Mouse (Mus musculus) G1E (cell line): ENCODE measurements at regions not wholly inside any gene's neighbourhood (a gene's known extent, or its start where the extent isn't known, plus 50 kb on each side); places are given as distances from the start of the nearest gene placed in this dataset.

Experiments
- ATAC-seq: 2 replicates; pipeline ENCODE4 v1.8.0; 2016; ENCODE audit warnings: mild to moderate bottlenecking; ENCODE audit not compliant: insufficient number of reproducible peaks, poor library complexity, low FRiP score, severe bottlenecking; ENCODE audit errors: extremely low read depth
- DNase-seq: peaks from one replicate; pipeline ENCODE4 v3.0.0; 2012; ENCODE audit warnings: low spot score
- H3K27me3 ChIP-seq: 2 replicates; pipeline ENCODE4 v1.6.1; 2012; ENCODE audit warnings: mild to moderate bottlenecking, low read length, inconsistent platforms; ENCODE audit not compliant: insufficient read depth
- H3K36me3 ChIP-seq: replicated peaks from 2 replicates; pipeline ENCODE3; 2012; ENCODE audit warnings: mild to moderate bottlenecking, inconsistent platforms
- H3K4me1 ChIP-seq: 2 replicates; pipeline ENCODE4 v1.6.1; 2012; ENCODE audit warnings: low read depth, low read length, inconsistent platforms, mixed read lengths; ENCODE audit not compliant: insufficient read depth
- H3K4me3 ChIP-seq: 2 replicates; pipeline ENCODE4 v1.5.1; 2012; ENCODE audit warnings: low read depth, mild to moderate bottlenecking, inconsistent platforms, low read length, moderate library complexity, mixed read lengths
- H3K9me3 ChIP-seq: replicated peaks from 2 replicates; pipeline ENCODE4 v1.6.1; 2012; ENCODE audit warnings: inconsistent platforms
- CTCF ChIP-seq: IDR thresholded peaks from 2 replicates; pipeline ENCODE4 v1.5.1; 2012; ENCODE audit warnings: low read depth, low read length, inconsistent platforms, mixed read lengths
- GATA1 ChIP-seq: IDR thresholded peaks from 2 replicates; pipeline ENCODE4 v1.6.1; 2012; ENCODE audit warnings: borderline replicate concordance, low read length, inconsistent platforms, mixed read lengths
- GATA2 ChIP-seq: IDR thresholded peaks from 2 replicates; pipeline ENCODE4 v1.6.1; 2012; ENCODE audit warnings: low read depth, low read length, inconsistent platforms, borderline replicate concordance
- POLR2AphosphoS5 ChIP-seq: IDR thresholded peaks from 2 replicates; pipeline ENCODE4 v1.6.1; 2012; ENCODE audit warnings: low read depth, low read length, inconsistent platforms; ENCODE audit not compliant: insufficient replicate concordance
- TAL1 ChIP-seq: conservative IDR thresholded peaks from 2 replicates; pipeline ENCODE4 v1.6.1; 2012; ENCODE audit warnings: low read depth, low read length, inconsistent platforms, mixed read lengths

DNA sequence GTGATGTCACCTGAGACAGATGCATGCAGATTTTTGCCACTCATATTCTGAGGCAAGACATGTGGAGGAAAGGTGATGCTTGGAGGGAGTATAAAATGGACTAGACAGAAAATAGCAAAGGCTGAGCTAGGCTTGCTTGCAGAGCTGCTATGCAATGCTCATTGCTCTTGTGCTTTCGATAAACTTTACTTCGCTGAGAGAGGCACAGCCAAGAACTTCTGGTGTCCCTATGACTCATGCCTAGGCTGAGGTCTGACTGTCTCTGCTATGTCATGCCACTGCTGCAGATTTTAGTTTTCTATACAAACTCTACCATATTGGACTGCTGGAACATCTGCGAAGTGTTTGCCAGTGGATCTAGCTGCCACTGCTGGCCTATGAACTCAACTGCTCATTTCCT is 687.5 kb upstream of the Pou3f3 start:
- Histone ChIP-seq H3K4me3 (no peak overlapping the region), H3K27me3 (no peaks in the 10 kb centered on the region), H3K36me3 (no peaks in the 10 kb centered on the region), H3K4me1 (no peaks in the 10 kb centered on the region), H3K9me3 (peaks cover 11% of the 10 kb centered on the region)
- DNase-seq (no peak), ATAC-seq (no peak)
- TF ChIP-seq TAL1 (no peak), GATA2 (no peak), CTCF (no peak), GATA1 (no peak), POLR2AphosphoS5 (no peak)

DNA sequence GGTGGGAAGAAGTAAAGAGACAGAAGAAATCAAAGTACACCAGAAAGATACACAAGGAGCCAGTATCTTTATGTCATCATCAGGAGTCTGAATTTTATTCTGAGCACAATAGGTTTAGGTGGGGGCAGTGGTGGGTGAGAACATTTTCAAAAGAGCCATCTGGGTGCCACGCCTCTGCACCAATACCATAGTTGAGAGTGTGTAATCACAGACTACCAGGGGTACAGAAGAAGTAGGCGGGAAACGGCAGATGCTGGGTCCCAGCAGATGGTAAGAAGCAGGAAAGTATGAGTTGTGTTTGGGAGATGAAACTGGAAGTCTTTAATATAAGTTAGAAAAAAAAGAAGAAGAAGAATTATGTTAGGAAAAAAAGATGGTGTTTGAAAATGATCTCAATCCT is 682.7 kb upstream of the Pou3f3 start:
- H3K36me3 ChIP-seq: no peaks in the 10 kb centered on the region
- H3K4me3 ChIP-seq: no peak overlapping the region
- ATAC-seq: no peak
- H3K27me3 ChIP-seq: no peaks in the 10 kb centered on the region
- H3K9me3 ChIP-seq: peaks cover 16% of the 10 kb centered on the region
- TF ChIP-seq CTCF (no peak), GATA2 (no peak), GATA1 (no peak), POLR2AphosphoS5 (no peak), TAL1 (no peak)
- DNase-seq: no peak
- no peaks in the 10 kb centered on the region for H3K4me1 ChIP-seq

DNA sequence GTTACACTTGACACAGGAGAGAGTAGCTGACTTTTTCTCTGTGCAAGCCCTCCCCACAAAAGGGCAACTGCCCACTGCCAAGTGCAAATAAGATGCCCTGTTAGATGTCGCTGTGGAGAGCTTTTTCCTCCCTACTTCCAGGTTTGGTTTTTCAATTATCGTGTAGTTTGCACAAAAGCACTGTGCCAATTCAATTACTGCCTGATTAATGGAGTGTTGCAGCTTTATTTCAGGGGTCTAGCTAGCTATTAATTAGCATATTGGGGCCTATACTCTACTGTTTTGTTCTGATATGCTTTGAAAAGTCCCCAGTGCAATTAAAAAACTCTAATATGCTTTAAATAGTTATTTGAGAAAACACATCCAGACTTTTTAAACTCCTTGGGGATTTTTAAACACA is 676.6 kb upstream of the Pou3f3 start:
- H3K27me3 ChIP-seq: no peaks in the 10 kb centered on the region
- H3K4me1 ChIP-seq: no peaks in the 10 kb centered on the region
- no peaks in the 10 kb centered on the region for H3K36me3 ChIP-seq
- no peak overlapping the region for H3K4me3 ChIP-seq
- H3K9me3 ChIP-seq: peaks cover 8% of the 10 kb centered on the region; the same call in 1 of the 2 replicates
- TF ChIP-seq GATA2: no peak
- no peak for TF ChIP-seq GATA1
- no peak for TF ChIP-seq POLR2AphosphoS5
- TF ChIP-seq TAL1: no peak
- no peak for TF ChIP-seq CTCF
- ATAC-seq (no peak), DNase-seq (no peak)

DNA sequence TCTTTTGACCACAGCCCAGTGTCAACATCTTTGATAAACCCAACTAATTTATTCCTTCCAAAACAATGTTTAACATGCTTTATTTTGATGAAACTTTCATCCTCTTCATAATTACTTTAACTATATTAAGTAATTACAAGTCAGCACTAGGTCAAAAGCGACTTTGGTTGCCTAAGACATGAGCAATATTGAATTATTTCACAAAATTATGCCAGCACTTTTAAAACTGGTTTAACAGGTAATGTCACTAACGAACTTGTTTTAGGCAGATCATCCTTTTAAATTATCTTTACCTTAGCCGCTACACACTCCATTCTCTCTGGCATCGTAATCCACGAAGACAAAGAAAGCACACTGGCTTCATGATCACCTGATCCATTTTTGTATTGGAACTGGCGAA is 669.8 kb upstream of the Pou3f3 start:
- Histone ChIP-seq H3K9me3 (peaks cover 8% of the 10 kb centered on the region), H3K27me3 (no peaks in the 10 kb centered on the region), H3K4me1 (no peaks in the 10 kb centered on the region), H3K4me3 (no peak overlapping the region), H3K36me3 (no peaks in the 10 kb centered on the region)
- TF ChIP-seq TAL1 (no peak), GATA1 (no peak), GATA2 (no peak), CTCF (no peak), POLR2AphosphoS5 (no peak)
- ATAC-seq (no peak), DNase-seq (no peak)

DNA sequence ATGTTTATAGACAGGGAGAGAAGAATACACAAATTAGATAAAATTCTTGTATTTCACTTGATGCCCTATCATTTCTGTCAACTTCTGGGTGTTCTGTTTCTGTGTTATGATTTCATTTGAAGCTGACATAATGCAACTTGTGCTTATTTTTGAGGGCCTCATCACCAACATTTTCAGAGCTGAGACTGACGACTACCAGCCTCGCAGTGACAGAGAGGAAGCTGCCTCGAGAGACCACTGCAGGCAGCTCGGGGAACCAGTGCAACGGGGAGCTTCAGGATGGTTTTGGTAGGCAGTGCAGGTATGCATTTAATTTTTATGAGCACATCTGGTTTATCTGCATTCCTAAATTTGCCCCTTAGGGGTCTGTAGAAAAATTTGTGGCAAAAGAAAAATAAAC is 669.1 kb upstream of the Pou3f3 start:
- Histone ChIP-seq H3K27me3 (no peaks in the 10 kb centered on the region), H3K4me1 (no peaks in the 10 kb centered on the region), H3K9me3 (peaks cover 8% of the 10 kb centered on the region), H3K36me3 (no peaks in the 10 kb centered on the region), H3K4me3 (no peak overlapping the region)
- no peak for ATAC-seq
- no peak for DNase-seq
- TF ChIP-seq CTCF: no peak
- TF ChIP-seq TAL1: no peak
- TF ChIP-seq GATA2: no peak
- no peak for TF ChIP-seq POLR2AphosphoS5
- TF ChIP-seq GATA1: no peak

DNA sequence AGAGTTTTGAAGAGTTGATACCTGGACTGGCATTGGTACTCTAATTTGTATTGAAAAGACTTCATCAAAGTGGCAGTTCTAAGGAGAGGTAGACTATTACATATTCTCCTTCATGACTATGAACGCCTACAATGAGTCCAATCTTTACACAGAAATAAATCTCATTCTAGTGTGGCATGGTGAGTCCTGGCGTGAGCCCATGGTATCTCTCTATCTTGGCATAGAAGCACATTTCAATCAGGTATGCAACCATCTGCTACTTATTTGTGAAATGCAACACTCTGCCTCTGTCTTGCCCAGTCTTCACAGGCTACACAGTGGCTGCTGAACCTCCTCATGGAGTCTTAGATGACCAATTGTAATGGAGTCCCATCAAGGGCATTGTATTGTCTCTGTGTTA is 661.8 kb upstream of the Pou3f3 start:
- no peaks in the 10 kb centered on the region for H3K4me1 ChIP-seq
- no peak for ATAC-seq
- TF ChIP-seq GATA2 (no peak), CTCF (no peak), TAL1 (no peak), GATA1 (no peak), POLR2AphosphoS5 (no peak)
- H3K9me3 ChIP-seq: peaks cover 13% of the 10 kb centered on the region; the same call in 1 of the 2 replicates
- H3K36me3 ChIP-seq: no peaks in the 10 kb centered on the region
- no peaks in the 10 kb centered on the region for H3K27me3 ChIP-seq
- DNase-seq: no peak
- no peak overlapping the region for H3K4me3 ChIP-seq
